Mouse (Mus musculus): ENCODE results near the gene Clip1. TPM values are rescaled to one million over a fixed set of nuclear protein-coding genes. Genes with fewer than 3 reads are reported as not detected.

Clip1 gene
- total and polyA plus RNA-seq, 2 experiments from 2014 or later: 73.1 to 77.5 TPM

- Histone ChIP-seq H3K27ac (ENCODE audit: low read depth, low read length) (no peak overlapping the region), H3K9me3 (ENCODE audit: low read length) (no peaks in the 10 kb centered on the region), H3K36me3 (ENCODE audit: insufficient read depth, low read length) (peaks cover 36% of the 10 kb centered on the region), H3K27me3 (ENCODE audit: insufficient read depth, low read length) (no peaks in the 10 kb centered on the region), H3K4me3 (ENCODE audit: low read depth, low read length) (no peak overlapping the region), H3K9ac (replicated peaks; ENCODE audit: low read length, poor library complexity, severe bottlenecking) (no peak overlapping the region), H3K4me1 (ENCODE audit: insufficient read depth, low read length) (no peaks in the 10 kb centered on the region), H3K4me2 (ENCODE audit: low read depth, low read length, poor library complexity, severe bottlenecking) (no peak overlapping the region)
- WGBS: 66% methylated on average over 2 of the region's 2 CpGs
- peak; percentile 53 for DNase-seq (ENCODE audit: low spot score)
- ATAC-seq (ENCODE audit: low FRiP score): no peak
- TF ChIP-seq CTCF (IDR thresholded peaks at IDR 0.05): no peak
These were observed 128.0 kb downstream of the Clip1 start for GRCm38 (mm10) chr5:123556451-123556850.

- Histone ChIP-seq H3K27me3 (ENCODE audit: insufficient read depth, low read length) (no peaks in the 10 kb centered on the region), H3K4me1 (ENCODE audit: insufficient read depth, low read length) (no peaks in the 10 kb centered on the region), H3K9ac (replicated peaks; ENCODE audit: low read length, poor library complexity, severe bottlenecking) (no peak overlapping the region), H3K36me3 (ENCODE audit: insufficient read depth, low read length) (peaks cover 34% of the 10 kb centered on the region), H3K4me2 (ENCODE audit: low read depth, low read length, poor library complexity, severe bottlenecking) (no peak overlapping the region), H3K27ac (ENCODE audit: low read depth, low read length) (no peak overlapping the region), H3K9me3 (ENCODE audit: low read length) (no peaks in the 10 kb centered on the region), H3K4me3 (ENCODE audit: low read depth, low read length) (no peak overlapping the region)
- no peak for DNase-seq (ENCODE audit: low spot score)
- ATAC-seq (ENCODE audit: low FRiP score): no peak
- 91% methylated on average over 7 of the region's 7 CpGs for WGBS
- TF ChIP-seq CTCF (IDR thresholded peaks at IDR 0.05): no peak
These were observed 128.7 kb downstream of the Clip1 start for GRCm38 (mm10) chr5:123555693-123556092.

GRCm38 (mm10) chr5:123533801-123534200 is 150.6 kb downstream of the Clip1 start:
- H3K9ac ChIP-seq (replicated peaks; ENCODE audit: low read length, poor library complexity, severe bottlenecking): no peak overlapping the region
- no peaks in the 10 kb centered on the region for H3K27me3 ChIP-seq (ENCODE audit: insufficient read depth, low read length)
- H3K4me2 ChIP-seq (ENCODE audit: low read depth, low read length, poor library complexity, severe bottlenecking): no peak overlapping the region
- H3K36me3 ChIP-seq (ENCODE audit: insufficient read depth, low read length): peaks cover 73% of the 10 kb centered on the region
- no peak for ATAC-seq (ENCODE audit: low FRiP score)
- WGBS: 95% methylated on average over 10 of the region's 10 CpGs
- no peaks in the 10 kb centered on the region for H3K4me1 ChIP-seq (ENCODE audit: insufficient read depth, low read length)
- H3K9me3 ChIP-seq (ENCODE audit: low read length): no peaks in the 10 kb centered on the region
- no peak for DNase-seq (ENCODE audit: low spot score)
- no peak overlapping the region for H3K4me3 ChIP-seq (ENCODE audit: low read depth, low read length)
- H3K27ac ChIP-seq (ENCODE audit: low read depth, low read length): no peak overlapping the region
- no peak for TF ChIP-seq CTCF (IDR thresholded peaks at IDR 0.05)

- no peak for TF ChIP-seq CTCF (IDR thresholded peaks at IDR 0.05)
- no peaks in the 10 kb centered on the region for H3K27me3 ChIP-seq (ENCODE audit: insufficient read depth, low read length)
- ATAC-seq (ENCODE audit: low FRiP score) (no peak), DNase-seq (ENCODE audit: low spot score) (no peak)
- peaks cover 66% of the 10 kb centered on the region for H3K36me3 ChIP-seq (ENCODE audit: insufficient read depth, low read length)
- H3K9me3 ChIP-seq (ENCODE audit: low read length): no peaks in the 10 kb centered on the region
- H3K9ac ChIP-seq (replicated peaks; ENCODE audit: low read length, poor library complexity, severe bottlenecking): no peak overlapping the region
- no peak overlapping the region for H3K4me3 ChIP-seq (ENCODE audit: low read depth, low read length)
- 89% methylated on average over 8 of the region's 8 CpGs for WGBS
- H3K27ac ChIP-seq (ENCODE audit: low read depth, low read length): no peak overlapping the region
- no peaks in the 10 kb centered on the region for H3K4me1 ChIP-seq (ENCODE audit: insufficient read depth, low read length)
- H3K4me2 ChIP-seq (ENCODE audit: low read depth, low read length, poor library complexity, severe bottlenecking): no peak overlapping the region
These were observed 154.4 kb downstream of the Clip1 start for GRCm38 (mm10) chr5:123530056-123530455.

- H3K36me3 ChIP-seq (ENCODE audit: insufficient read depth, low read length): peaks cover 56% of the 10 kb centered on the region
These were observed 155.8 kb downstream of the Clip1 start for GRCm38 (mm10) chr5:123528641-123529040.

More at GRCm38 (mm10) chr5:123528641-123529040, 155.8 kb downstream of the Clip1 start:
- H3K4me2 ChIP-seq (ENCODE audit: low read depth, low read length, poor library complexity, severe bottlenecking): no peak overlapping the region
- WGBS: 77% methylated on average over 7 of the region's 7 CpGs
- TF ChIP-seq CTCF (IDR thresholded peaks at IDR 0.05): no peak
- ATAC-seq (ENCODE audit: low FRiP score): no peak
- DNase-seq (ENCODE audit: low spot score): no peak
- H3K4me3 ChIP-seq (ENCODE audit: low read depth, low read length): no peak overlapping the region
- no peaks in the 10 kb centered on the region for H3K4me1 ChIP-seq (ENCODE audit: insufficient read depth, low read length)
- 0 out of 2 replicates have a peak overlapping the region, but pooled peaks have one; percentile 2 for H3K9ac ChIP-seq (replicated peaks; ENCODE audit: low read length, poor library complexity, severe bottlenecking)
- no peak overlapping the region for H3K27ac ChIP-seq (ENCODE audit: low read depth, low read length)
- no peaks in the 10 kb centered on the region for H3K9me3 ChIP-seq (ENCODE audit: low read length)
- no peaks in the 10 kb centered on the region for H3K27me3 ChIP-seq (ENCODE audit: insufficient read depth, low read length)

Other genes starting within 250 kb of the Clip1 start
- gene Lrrc43, start 195.3 kb downstream of the Clip1 start, total RNA-seq (2014; rRNA removed): 0.61 and 0.77 TPM in 2 replicates
- 1.2 and 1.3 TPM in 2 replicates for gene Lrrc43, start 195.3 kb downstream of the Clip1 start, polyA plus RNA-seq (2015; fragmentation: Nextera tagmentation; extraction: Ambion mirVana)
- gene Il31, start 195.1 kb downstream of the Clip1 start, total RNA-seq (2014; rRNA removed): not detected in 2 replicates
- gene Il31, start 195.1 kb downstream of the Clip1 start, polyA plus RNA-seq (2015; fragmentation: Nextera tagmentation; extraction: Ambion mirVana): not detected in 2 replicates
- gene B3gnt4, start 174.2 kb downstream of the Clip1 start, total RNA-seq (2014; rRNA removed): 3.9 and 5.3 TPM in 2 replicates
- gene B3gnt4, start 174.2 kb downstream of the Clip1 start, polyA plus RNA-seq (2015; fragmentation: Nextera tagmentation; extraction: Ambion mirVana): 1.3 and 1.4 TPM in 2 replicates
- 77.6 and 81.1 TPM in 2 replicates for gene Diablo, start 160.4 kb downstream of the Clip1 start, total RNA-seq (2014; rRNA removed)
- gene Diablo, start 160.4 kb downstream of the Clip1 start, polyA plus RNA-seq (2015; fragmentation: Nextera tagmentation; extraction: Ambion mirVana): 87.2 and 89.5 TPM in 2 replicates
- gene Gm49027, start 159.1 kb downstream of the Clip1 start, total RNA-seq (2014; rRNA removed): 0.93 and 2.1 TPM in 2 replicates
- gene Gm49027, start 159.1 kb downstream of the Clip1 start, polyA plus RNA-seq (2015; fragmentation: Nextera tagmentation; extraction: Ambion mirVana): 0.18 and 0.43 TPM in 2 replicates
- 56.2 and 58.1 TPM in 2 replicates for gene Vps33a, start 111.6 kb downstream of the Clip1 start, total RNA-seq (2014; rRNA removed)
- gene Vps33a, start 111.6 kb downstream of the Clip1 start, polyA plus RNA-seq (2015; fragmentation: Nextera tagmentation; extraction: Ambion mirVana): 39.4 and 42.0 TPM in 2 replicates
- gene Zcchc8, start 36.5 kb upstream of the Clip1 start, total RNA-seq (2014; rRNA removed): 29.6 and 40.6 TPM in 2 replicates
- 41.9 and 46.3 TPM in 2 replicates for gene Zcchc8, start 36.5 kb upstream of the Clip1 start, polyA plus RNA-seq (2015; fragmentation: Nextera tagmentation; extraction: Ambion mirVana)
- gene Rsrc2, start 64.8 kb upstream of the Clip1 start, total RNA-seq (2014; rRNA removed): 41.9 and 71.9 TPM in 2 replicates
- 117 and 133 TPM in 2 replicates for gene Rsrc2, start 64.8 kb upstream of the Clip1 start, polyA plus RNA-seq (2015; fragmentation: Nextera tagmentation; extraction: Ambion mirVana)
- gene Kntc1, start 65.1 kb upstream of the Clip1 start, total RNA-seq (2014; rRNA removed): 2.7 and 9.5 TPM in 2 replicates
- gene Kntc1, start 65.1 kb upstream of the Clip1 start, polyA plus RNA-seq (2015; fragmentation: Nextera tagmentation; extraction: Ambion mirVana): 1.8 and 3.0 TPM in 2 replicates
- gene Hcar2, start 180.9 kb upstream of the Clip1 start, total RNA-seq (2014; rRNA removed): not detected in 2 replicates
- not detected in 2 replicates for gene Hcar2, start 180.9 kb upstream of the Clip1 start, polyA plus RNA-seq (2015; fragmentation: Nextera tagmentation; extraction: Ambion mirVana)
- 1.1 and 1.9 TPM in 2 replicates for gene Hcar1, start 195.4 kb upstream of the Clip1 start, total RNA-seq (2014; rRNA removed)
- 0.64 and 0.71 TPM in 2 replicates for gene Hcar1, start 195.4 kb upstream of the Clip1 start, polyA plus RNA-seq (2015; fragmentation: Nextera tagmentation; extraction: Ambion mirVana)
- gene Denr, start 222.6 kb upstream of the Clip1 start, total RNA-seq (2014; rRNA removed): 13.8 and 25.4 TPM in 2 replicates
- gene Denr, start 222.6 kb upstream of the Clip1 start, polyA plus RNA-seq (2015; fragmentation: Nextera tagmentation; extraction: Ambion mirVana): 130 and 158 TPM in 2 replicates
- 6.0 TPM in 1 of 2 replicates, not detected in the other for gene Gm43518, start 242.8 kb upstream of the Clip1 start, total RNA-seq (2014; rRNA removed)
- 2.7 and 2.8 TPM in 2 replicates for gene Gm43518, start 242.8 kb upstream of the Clip1 start, polyA plus RNA-seq (2015; fragmentation: Nextera tagmentation; extraction: Ambion mirVana)
- gene Ccdc62, start 246.1 kb upstream of the Clip1 start, total RNA-seq (2014; rRNA removed): 0.27 and 9.8 TPM in 2 replicates
- 2.9 and 3.8 TPM in 2 replicates for gene Ccdc62, start 246.1 kb upstream of the Clip1 start, polyA plus RNA-seq (2015; fragmentation: Nextera tagmentation; extraction: Ambion mirVana)

Data from midbrain, postnatal 0 days (tissue).